Mouse (Mus musculus): ENCODE results near the gene Armh1. TPM values are rescaled to one million over a fixed set of nuclear protein-coding genes. Genes with fewer than 3 reads are reported as not detected.

Gene Armh1
- polyA plus RNA-seq, 1 experiment from 2014 or later, result 1.1 TPM

- Histone ChIP-seq H3K9me3 (no peaks in the 10 kb centered on the region), H3K36me3 (no peaks in the 10 kb centered on the region), H3K4me2 (no peak overlapping the region), H3K27me3 (no peaks in the 10 kb centered on the region), H3K4me3 (no peak overlapping the region), H3K4me1 (replicated peaks) (no peaks in the 10 kb centered on the region), H3K9ac (no peak overlapping the region), H3K27ac (no peak overlapping the region)
- 69% methylated on average over 7 of the region's 7 CpGs for WGBS
- no peak for ATAC-seq (ENCODE audit: low FRiP score)
Measured at GRCm38 (mm10) chr4:117234166-117234741, 17.7 kb downstream of the Armh1 start.

- Histone ChIP-seq H3K9ac (no peak overlapping the region), H3K4me1 (replicated peaks) (no peaks in the 10 kb centered on the region), H3K36me3 (no peaks in the 10 kb centered on the region), H3K4me2 (no peak overlapping the region), H3K27me3 (0 out of 2 replicates have a peak, but pooled peaks cover 2% of the 10 kb centered on the region), H3K27ac (no peak overlapping the region), H3K9me3 (no peaks in the 10 kb centered on the region), H3K4me3 (no peak overlapping the region)
- 85% methylated on average over 2 of the region's 2 CpGs for WGBS
- no peak for ATAC-seq (ENCODE audit: low FRiP score)
Measured at GRCm38 (mm10) chr4:117231208-117231607, 20.7 kb downstream of the Armh1 start.

GRCm38 (mm10) chr4:117230331-117230730 lies 21.6 kb downstream of the Armh1 start:
- Histone ChIP-seq H3K27me3 (0 out of 2 replicates have a peak, but pooled peaks cover 2% of the 10 kb centered on the region), H3K9ac (no peak overlapping the region), H3K4me2 (no peak overlapping the region), H3K4me1 (replicated peaks) (no peaks in the 10 kb centered on the region), H3K27ac (no peak overlapping the region), H3K4me3 (no peak overlapping the region), H3K9me3 (no peaks in the 10 kb centered on the region), H3K36me3 (no peaks in the 10 kb centered on the region)
- WGBS, result 56% methylated on average over 10 of the region's 10 CpGs
- no peak for ATAC-seq (ENCODE audit: low FRiP score)

- WGBS, result 77% methylated on average over 15 of the region's 15 CpGs
Measured at GRCm38 (mm10) chr4:117229590-117229989, 22.3 kb downstream of the Armh1 start.

GRCm38 (mm10) chr4:117225250-117225649 lies 26.7 kb downstream of the Armh1 start:
- Histone ChIP-seq H3K27me3 (0 out of 2 replicates have a peak, but pooled peaks cover 2% of the 10 kb centered on the region), H3K4me2 (no peak overlapping the region), H3K27ac (no peak overlapping the region), H3K9me3 (no peaks in the 10 kb centered on the region), H3K9ac (no peak overlapping the region), H3K4me3 (no peak overlapping the region), H3K36me3 (no peaks in the 10 kb centered on the region), H3K4me1 (replicated peaks) (no peaks in the 10 kb centered on the region)
- no peak for ATAC-seq (ENCODE audit: low FRiP score)

More at GRCm38 (mm10) chr4:117229590-117229989, 22.3 kb downstream of the Armh1 start:
- H3K4me1 ChIP-seq (replicated peaks), result no peaks in the 10 kb centered on the region
- H3K4me2 ChIP-seq, result no peak overlapping the region
- H3K9me3 ChIP-seq, result no peaks in the 10 kb centered on the region
- H3K9ac ChIP-seq, result no peak overlapping the region
- H3K27ac ChIP-seq, result no peak overlapping the region
- ATAC-seq (ENCODE audit: low FRiP score), result no peak
- no peaks in the 10 kb centered on the region for H3K36me3 ChIP-seq
- no peak overlapping the region for H3K4me3 ChIP-seq
- 0 out of 2 replicates have a peak, but pooled peaks cover 2% of the 10 kb centered on the region for H3K27me3 ChIP-seq

GRCm38 (mm10) chr4:117224122-117224521 lies 27.8 kb downstream of the Armh1 start:
- ATAC-seq (ENCODE audit: low FRiP score), result no peak
- WGBS, result 76% methylated on average over 8 of the region's 8 CpGs
- Histone ChIP-seq H3K9ac (no peak overlapping the region), H3K36me3 (no peaks in the 10 kb centered on the region), H3K27me3 (0 out of 2 replicates have a peak, but pooled peaks cover 2% of the 10 kb centered on the region), H3K4me3 (no peak overlapping the region), H3K4me1 (replicated peaks) (no peaks in the 10 kb centered on the region), H3K4me2 (no peak overlapping the region), H3K27ac (no peak overlapping the region), H3K9me3 (no peaks in the 10 kb centered on the region)

GRCm38 (mm10) chr4:117223001-117223400 lies 28.9 kb downstream of the Armh1 start:
- Histone ChIP-seq H3K27me3 (0 out of 2 replicates have a peak, but pooled peaks cover under 1% of the 10 kb centered on the region), H3K27ac (no peak overlapping the region), H3K4me3 (no peak overlapping the region), H3K4me2 (no peak overlapping the region), H3K9ac (no peak overlapping the region), H3K36me3 (no peaks in the 10 kb centered on the region), H3K4me1 (replicated peaks) (no peaks in the 10 kb centered on the region), H3K9me3 (no peaks in the 10 kb centered on the region)
- 39% methylated on average over 5 of the region's 5 CpGs for WGBS
- ATAC-seq (ENCODE audit: low FRiP score), result no peak

GRCm38 (mm10) chr4:117221836-117222235 lies 30.1 kb downstream of the Armh1 start:
- H3K4me1 ChIP-seq (replicated peaks), result no peaks in the 10 kb centered on the region
- no peaks in the 10 kb centered on the region for H3K36me3 ChIP-seq
- H3K4me2 ChIP-seq, result no peak overlapping the region
- WGBS, result 85% methylated on average over 9 of the region's 9 CpGs
- no peak for ATAC-seq (ENCODE audit: low FRiP score)
- no peaks in the 10 kb centered on the region for H3K9me3 ChIP-seq
- no peak overlapping the region for H3K27ac ChIP-seq
- no peak overlapping the region for H3K9ac ChIP-seq
- H3K27me3 ChIP-seq, result no peaks in the 10 kb centered on the region
- no peak overlapping the region for H3K4me3 ChIP-seq

GRCm38 (mm10) chr4:117220741-117221515 lies 31.0 kb downstream of the Armh1 start:
- Histone ChIP-seq H3K4me2 (no peak overlapping the region), H3K4me1 (replicated peaks) (no peaks in the 10 kb centered on the region), H3K9me3 (no peaks in the 10 kb centered on the region), H3K4me3 (no peak overlapping the region), H3K36me3 (no peaks in the 10 kb centered on the region), H3K27me3 (no peaks in the 10 kb centered on the region), H3K27ac (no peak overlapping the region), H3K9ac (no peak overlapping the region)
- no peak for ATAC-seq (ENCODE audit: low FRiP score)
- WGBS, result 81% methylated on average over 9 of the region's 9 CpGs

- no peak overlapping the region for H3K27ac ChIP-seq
- no peak overlapping the region for H3K4me2 ChIP-seq
- no peak overlapping the region for H3K4me3 ChIP-seq
- WGBS, result 40% methylated on average over 10 of the region's 10 CpGs
- H3K9me3 ChIP-seq, result no peaks in the 10 kb centered on the region
- H3K36me3 ChIP-seq, result no peaks in the 10 kb centered on the region
- H3K9ac ChIP-seq, result no peak overlapping the region
- H3K27me3 ChIP-seq, result 0 out of 2 replicates have a peak, but pooled peaks cover 4% of the 10 kb centered on the region
- no peaks in the 10 kb centered on the region for H3K4me1 ChIP-seq (replicated peaks)
- ATAC-seq (ENCODE audit: low FRiP score), result 0 out of 2 replicates have a peak, but pooled peaks have one; percentile 21
Measured at GRCm38 (mm10) chr4:117218517-117219219, 33.3 kb downstream of the Armh1 start.

- ATAC-seq (ENCODE audit: low FRiP score), result no peak
- 78% methylated on average over 5 of the region's 5 CpGs for WGBS
- no peaks in the 10 kb centered on the region for H3K9me3 ChIP-seq
- no peak overlapping the region for H3K9ac ChIP-seq
- no peak overlapping the region for H3K4me2 ChIP-seq
- H3K27me3 ChIP-seq, result 0 out of 2 replicates have a peak, but pooled peaks cover 4% of the 10 kb centered on the region
- no peak overlapping the region for H3K4me3 ChIP-seq
- H3K4me1 ChIP-seq (replicated peaks), result no peaks in the 10 kb centered on the region
- no peak overlapping the region for H3K27ac ChIP-seq
- H3K36me3 ChIP-seq, result no peaks in the 10 kb centered on the region
Measured at GRCm38 (mm10) chr4:117217029-117217428, 34.9 kb downstream of the Armh1 start.

- no peak overlapping the region for H3K4me2 ChIP-seq
- H3K9me3 ChIP-seq, result no peaks in the 10 kb centered on the region
- 85% methylated on average over 6 of the region's 6 CpGs for WGBS
- no peak overlapping the region for H3K27ac ChIP-seq
- no peak overlapping the region for H3K4me3 ChIP-seq
- no peaks in the 10 kb centered on the region for H3K36me3 ChIP-seq
- 0 out of 2 replicates have a peak, but pooled peaks cover 8% of the 10 kb centered on the region for H3K27me3 ChIP-seq
- no peak overlapping the region for H3K9ac ChIP-seq
- H3K4me1 ChIP-seq (replicated peaks), result no peaks in the 10 kb centered on the region
- ATAC-seq (ENCODE audit: low FRiP score), result no peak
Measured at GRCm38 (mm10) chr4:117214250-117214649, 37.7 kb downstream of the Armh1 start.
